Mouse (Mus musculus): ENCODE measurements around the gene Inpp4b. TPM values are rescaled to one million over a fixed set of nuclear protein-coding genes. Genes with fewer than 3 reads are reported as not detected.

The Inpp4b gene
- polyA plus RNA-seq, 1 experiment from 2014 or later, result 3.2 TPM

GRCm38 (mm10) chr8:81635015-81635414 is 292.7 kb downstream of the Inpp4b start:
- no peak overlapping the region for H3K27ac ChIP-seq (replicated peaks)
- H3K4me3 ChIP-seq (ENCODE audit: low read depth, low read length), result no peak overlapping the region
- H3K9ac ChIP-seq (ENCODE audit: low read length), result no peak overlapping the region
- ATAC-seq (ENCODE audit: low FRiP score, low TSS enrichment), result no peak
- H3K4me2 ChIP-seq (replicated peaks; ENCODE audit: low read depth), result no peak overlapping the region
- DNase-seq (ENCODE audit: low spot score), result no peak
- no peaks in the 10 kb centered on the region for H3K27me3 ChIP-seq (ENCODE audit: control insufficient read depth, insufficient read depth, low read length)
- H3K9me3 ChIP-seq (ENCODE audit: control insufficient read depth, low read length), result no peaks in the 10 kb centered on the region
- WGBS, result 90% methylated on average over 1 of the region's 1 CpGs
- H3K36me3 ChIP-seq (ENCODE audit: control insufficient read depth, insufficient read depth, low read length), result no peaks in the 10 kb centered on the region
- TF ChIP-seq EP300 (optimal IDR thresholded peaks at IDR 0.05), result no peak
- no peak for TF ChIP-seq CTCF (IDR thresholded peaks at IDR 0.05; ENCODE audit: low read depth)
- H3K4me1 ChIP-seq (replicated peaks; ENCODE audit: control insufficient read depth, insufficient read depth), result no peaks in the 10 kb centered on the region

DNA sequence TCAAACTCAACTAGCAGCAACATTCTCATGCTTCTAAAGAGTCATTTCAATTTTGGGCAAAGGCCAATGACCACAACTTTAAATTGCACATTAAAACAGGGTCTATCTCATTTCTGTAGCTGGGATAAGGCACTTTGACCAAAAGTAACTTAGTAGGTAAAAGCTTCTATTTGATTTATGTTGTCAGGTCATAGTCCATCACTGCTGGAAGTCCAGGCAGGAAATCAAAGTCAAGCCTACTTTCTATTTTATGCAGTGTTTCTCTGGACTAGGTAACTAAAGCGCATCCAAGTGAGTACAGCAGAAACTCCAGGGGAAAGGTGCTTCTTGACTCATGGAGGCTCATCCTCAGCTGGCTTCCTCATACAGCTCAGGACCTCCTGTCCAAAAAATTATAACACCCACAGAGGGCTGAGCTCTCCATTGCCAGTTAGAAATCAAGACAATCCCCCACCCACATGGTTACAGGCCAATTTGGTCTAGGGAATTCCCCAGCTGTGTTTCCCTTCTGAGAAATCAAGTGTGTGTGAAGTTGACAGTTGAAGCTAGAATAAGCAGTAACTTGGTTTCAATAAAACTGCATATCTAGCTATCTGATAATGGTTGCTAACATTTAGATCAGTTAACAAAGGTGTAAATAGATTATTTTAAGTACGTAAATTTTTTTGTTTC is 293.7 kb downstream of the Inpp4b start:
- H3K9ac ChIP-seq (ENCODE audit: low read length), result no peak overlapping the region
- no peaks in the 10 kb centered on the region for H3K27me3 ChIP-seq (ENCODE audit: control insufficient read depth, insufficient read depth, low read length)
- no peak overlapping the region for H3K4me3 ChIP-seq (ENCODE audit: low read depth, low read length)
- DNase-seq (ENCODE audit: low spot score), result no peak
- TF ChIP-seq CTCF (IDR thresholded peaks at IDR 0.05; ENCODE audit: low read depth) (no peak), EP300 (optimal IDR thresholded peaks at IDR 0.05) (no peak)
- H3K9me3 ChIP-seq (ENCODE audit: control insufficient read depth, low read length), result no peaks in the 10 kb centered on the region
- H3K4me1 ChIP-seq (replicated peaks; ENCODE audit: control insufficient read depth, insufficient read depth), result no peaks in the 10 kb centered on the region
- no peak for ATAC-seq (ENCODE audit: low FRiP score, low TSS enrichment)
- 81% methylated on average over 2 of the region's 2 CpGs for WGBS
- no peak overlapping the region for H3K27ac ChIP-seq (replicated peaks)
- no peaks in the 10 kb centered on the region for H3K36me3 ChIP-seq (ENCODE audit: control insufficient read depth, insufficient read depth, low read length)
- H3K4me2 ChIP-seq (replicated peaks; ENCODE audit: low read depth), result no peak overlapping the region

GRCm38 (mm10) chr8:81638478-81638877 is 296.1 kb downstream of the Inpp4b start:
- H3K4me1 ChIP-seq (replicated peaks; ENCODE audit: control insufficient read depth, insufficient read depth), result no peaks in the 10 kb centered on the region
- no peaks in the 10 kb centered on the region for H3K36me3 ChIP-seq (ENCODE audit: control insufficient read depth, insufficient read depth, low read length)
- no peak for ATAC-seq (ENCODE audit: low FRiP score, low TSS enrichment)
- no peaks in the 10 kb centered on the region for H3K9me3 ChIP-seq (ENCODE audit: control insufficient read depth, low read length)
- no peak overlapping the region for H3K4me3 ChIP-seq (ENCODE audit: low read depth, low read length)
- WGBS, result 72% methylated on average over 3 of the region's 3 CpGs
- no peak for DNase-seq (ENCODE audit: low spot score)
- no peak overlapping the region for H3K27ac ChIP-seq (replicated peaks)
- no peak overlapping the region for H3K9ac ChIP-seq (ENCODE audit: low read length)
- no peak for TF ChIP-seq CTCF (IDR thresholded peaks at IDR 0.05; ENCODE audit: low read depth)
- no peak for TF ChIP-seq EP300 (optimal IDR thresholded peaks at IDR 0.05)
- H3K27me3 ChIP-seq (ENCODE audit: control insufficient read depth, insufficient read depth, low read length), result no peaks in the 10 kb centered on the region
- no peak overlapping the region for H3K4me2 ChIP-seq (replicated peaks; ENCODE audit: low read depth)

- no peaks in the 10 kb centered on the region for H3K9me3 ChIP-seq (ENCODE audit: control insufficient read depth, low read length)
- H3K4me1 ChIP-seq (replicated peaks; ENCODE audit: control insufficient read depth, insufficient read depth), result no peaks in the 10 kb centered on the region
- H3K27ac ChIP-seq (replicated peaks), result no peak overlapping the region
- H3K9ac ChIP-seq (ENCODE audit: low read length), result no peak overlapping the region
- H3K27me3 ChIP-seq (ENCODE audit: control insufficient read depth, insufficient read depth, low read length), result no peaks in the 10 kb centered on the region
- H3K36me3 ChIP-seq (ENCODE audit: control insufficient read depth, insufficient read depth, low read length), result no peaks in the 10 kb centered on the region
- H3K4me3 ChIP-seq (ENCODE audit: low read depth, low read length), result no peak overlapping the region
- DNase-seq (ENCODE audit: low spot score) (no peak), ATAC-seq (ENCODE audit: low FRiP score, low TSS enrichment) (no peak)
- WGBS, result 85% methylated on average over 4 of the region's 4 CpGs
- no peak for TF ChIP-seq EP300 (optimal IDR thresholded peaks at IDR 0.05)
- TF ChIP-seq CTCF (IDR thresholded peaks at IDR 0.05; ENCODE audit: low read depth), result no peak
- no peak overlapping the region for H3K4me2 ChIP-seq (replicated peaks; ENCODE audit: low read depth)
Measured at GRCm38 (mm10) chr8:81639820-81640219, 297.5 kb downstream of the Inpp4b start.

DNA sequence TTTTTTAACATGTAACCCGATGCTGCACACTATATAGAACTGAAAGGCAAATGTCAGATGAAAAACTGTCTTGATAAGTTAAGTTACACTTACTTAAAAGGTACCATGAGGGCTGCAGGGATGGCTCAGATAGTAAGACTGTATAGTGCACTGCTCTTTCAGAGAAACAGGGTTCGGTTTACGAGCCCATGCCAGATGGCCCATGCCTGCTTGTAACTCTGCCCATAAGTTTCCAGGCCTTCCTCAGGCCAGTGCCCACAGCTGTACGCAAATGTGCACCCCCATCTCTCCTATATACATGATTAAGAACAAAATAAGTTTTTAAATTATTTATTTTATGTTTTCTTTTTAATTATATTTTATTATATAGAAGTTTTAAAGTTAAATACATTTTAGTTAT is 300.7 kb downstream of the Inpp4b start:
- Histone ChIP-seq H3K27ac (replicated peaks) (no peak overlapping the region), H3K9me3 (ENCODE audit: control insufficient read depth, low read length) (no peaks in the 10 kb centered on the region), H3K27me3 (ENCODE audit: control insufficient read depth, insufficient read depth, low read length) (no peaks in the 10 kb centered on the region), H3K9ac (ENCODE audit: low read length) (no peak overlapping the region), H3K36me3 (ENCODE audit: control insufficient read depth, insufficient read depth, low read length) (no peaks in the 10 kb centered on the region), H3K4me1 (replicated peaks; ENCODE audit: control insufficient read depth, insufficient read depth) (no peaks in the 10 kb centered on the region), H3K4me3 (ENCODE audit: low read depth, low read length) (no peak overlapping the region), H3K4me2 (replicated peaks; ENCODE audit: low read depth) (no peak overlapping the region)
- no peak for TF ChIP-seq CTCF (IDR thresholded peaks at IDR 0.05; ENCODE audit: low read depth)
- no peak for TF ChIP-seq EP300 (optimal IDR thresholded peaks at IDR 0.05)
- no peak for ATAC-seq (ENCODE audit: low FRiP score, low TSS enrichment)
- no peak for DNase-seq (ENCODE audit: low spot score)
- WGBS, result 87% methylated on average over 4 of the region's 4 CpGs

GRCm38 (mm10) chr8:81692167-81692566 is 349.8 kb downstream of the Inpp4b start:
- no peaks in the 10 kb centered on the region for H3K27me3 ChIP-seq (ENCODE audit: control insufficient read depth, insufficient read depth, low read length)
- H3K4me1 ChIP-seq (replicated peaks; ENCODE audit: control insufficient read depth, insufficient read depth), result no peaks in the 10 kb centered on the region
- H3K9me3 ChIP-seq (ENCODE audit: control insufficient read depth, low read length), result no peaks in the 10 kb centered on the region
- H3K36me3 ChIP-seq (ENCODE audit: control insufficient read depth, insufficient read depth, low read length), result no peaks in the 10 kb centered on the region
- H3K4me2 ChIP-seq (replicated peaks; ENCODE audit: low read depth), result no peak overlapping the region
- DNase-seq (ENCODE audit: low spot score), result no peak
- no peak overlapping the region for H3K4me3 ChIP-seq (ENCODE audit: low read depth, low read length)
- no peak overlapping the region for H3K27ac ChIP-seq (replicated peaks)
- no peak overlapping the region for H3K9ac ChIP-seq (ENCODE audit: low read length)
- ATAC-seq (ENCODE audit: low FRiP score, low TSS enrichment), result no peak
- TF ChIP-seq EP300 (optimal IDR thresholded peaks at IDR 0.05) (no peak), CTCF (IDR thresholded peaks at IDR 0.05; ENCODE audit: low read depth) (no peak)

Data from stomach, postnatal 0 days (tissue).